Mouse (Mus musculus) kidney, adult 2 months (tissue): ENCODE measurements around the gene Slc25a38. TPM values are rescaled to one million over a fixed set of nuclear protein-coding genes. Genes with fewer than 3 reads are reported as not detected.

Experiments used
- DNase-seq: peaks from one replicate; pipeline ENCODE4 v3.0.0; 2021
- H3K27ac ChIP-seq: fragments of 200-500 bp; 2 replicates; pipeline ENCODE4 v1.5.1; 2012; ENCODE audit warnings: low read depth, low read length, control low read depth, inconsistent platforms; ENCODE audit not compliant: insufficient read depth
- H3K27me3 ChIP-seq: fragments of 200-500 bp; replicated peaks from 2 replicates; pipeline ENCODE4 v1.6.1; 2012; ENCODE audit warnings: mild to moderate bottlenecking, moderate library complexity, low read length, inconsistent platforms; ENCODE audit not compliant: control insufficient read depth, insufficient read depth
- H3K36me3 ChIP-seq: fragments of 200-500 bp; 2 replicates; pipeline ENCODE4 v1.6.1; 2012; ENCODE audit warnings: mild to moderate bottlenecking, moderate library complexity, low read length, inconsistent platforms; ENCODE audit not compliant: control insufficient read depth, insufficient read depth
- H3K4me1 ChIP-seq: fragments of 200-500 bp; 2 replicates; pipeline ENCODE4 v1.6.1; 2011; ENCODE audit warnings: low read length; ENCODE audit not compliant: control insufficient read depth, insufficient read depth
- H3K4me3 ChIP-seq: fragments of 200-500 bp; 2 replicates; pipeline ENCODE4 v1.5.1; 2011; ENCODE audit warnings: mild to moderate bottlenecking, low read depth, low read length, control low read depth; ENCODE audit not compliant: insufficient read depth
- CTCF ChIP-seq: fragments of 200-500 bp; conservative IDR thresholded peaks from 2 replicates; pipeline ENCODE4 v1.5.1; 2011; ENCODE audit warnings: low read depth, mild to moderate bottlenecking, control low read depth, low read length, moderate library complexity, mixed read lengths; ENCODE audit not compliant: insufficient read depth, insufficient read length
- POLR2A ChIP-seq: fragments of 200-500 bp; IDR thresholded peaks from one replicate; pipeline ENCODE4 v1.6.1; 2011; ENCODE audit warnings: low read depth, low read length, control low read depth
- WGBS: fragments of 180-500 bp; shearing (Covaris S2); methylation state at CpG from one replicate; pipeline ENCODE4 v1.1.7; 2018; 5-methylcytosine and 5-hydroxymethylcytosine counted together
- polyA plus RNA-seq: library from polyadenylated mRNA; depleted of rRNA; stranded (reverse); fragments of >200 nt; gene quantifications from 2 replicates; pipeline ENCODE4 v1.2.3, GENCODE M21; 2012

The Slc25a38 gene
- polyA plus RNA-seq, 1 experiment: 52.0 TPM

- 77% methylated on average over 18 of the region's 18 CpGs for WGBS
- H3K4me1 ChIP-seq: no peaks in the 10 kb centered on the region
- H3K27me3 ChIP-seq: no peaks in the 10 kb centered on the region
- TF ChIP-seq POLR2A (no peak), CTCF (no peak)
- H3K4me3 ChIP-seq: no peak overlapping the region
- H3K27ac ChIP-seq: no peak overlapping the region
- DNase-seq: no peak
- no peaks in the 10 kb centered on the region for H3K36me3 ChIP-seq
Observed at GRCm38 (mm10) chr9:120083158-120083894, 26.8 kb upstream of the Slc25a38 start.

- Histone ChIP-seq H3K36me3 (no peaks in the 10 kb centered on the region), H3K4me1 (no peaks in the 10 kb centered on the region), H3K4me3 (no peak overlapping the region), H3K27me3 (no peaks in the 10 kb centered on the region), H3K27ac (no peak overlapping the region)
- TF ChIP-seq CTCF: no peak
- TF ChIP-seq POLR2A: no peak
- 91% methylated on average over 9 of the region's 9 CpGs for WGBS
- DNase-seq: no peak
Observed at GRCm38 (mm10) chr9:120084406-120084805, 25.8 kb upstream of the Slc25a38 start.

- no peak overlapping the region for H3K4me3 ChIP-seq
- H3K4me1 ChIP-seq: no peaks in the 10 kb centered on the region
- no peaks in the 10 kb centered on the region for H3K27me3 ChIP-seq
- TF ChIP-seq CTCF (no peak), POLR2A (no peak)
- H3K27ac ChIP-seq: no peak overlapping the region
- H3K36me3 ChIP-seq: no peaks in the 10 kb centered on the region
- WGBS: 87% methylated on average over 7 of the region's 7 CpGs
- no peak for DNase-seq
Observed at GRCm38 (mm10) chr9:120089125-120089524, 21.0 kb upstream of the Slc25a38 start.

GRCm38 (mm10) chr9:120091086-120091485 is 19.1 kb upstream of the Slc25a38 start:
- no peaks in the 10 kb centered on the region for H3K36me3 ChIP-seq
- H3K4me1 ChIP-seq: no peaks in the 10 kb centered on the region
- no peaks in the 10 kb centered on the region for H3K27me3 ChIP-seq
- no peak for DNase-seq
- no peak for TF ChIP-seq CTCF
- no peak for TF ChIP-seq POLR2A
- WGBS: 82% methylated on average over 10 of the region's 10 CpGs
- H3K27ac ChIP-seq: no peak overlapping the region
- no peak overlapping the region for H3K4me3 ChIP-seq

GRCm38 (mm10) chr9:120091696-120092238 is 18.4 kb upstream of the Slc25a38 start, which contains the start of gene Ccr8:
TSS of gene Ccr8 (plus strand) at chr9:120092114.
- H3K4me1 ChIP-seq: no peaks in the 10 kb centered on the region
- TF ChIP-seq CTCF: no peak
- TF ChIP-seq POLR2A: no peak
- no peak within 1 kb of the TSS for H3K4me3 ChIP-seq
- no peaks in the 10 kb centered on the region for H3K36me3 ChIP-seq
- 75% methylated on average over 5 of the region's 5 CpGs for WGBS
- H3K27me3 ChIP-seq: no peaks in the 10 kb centered on the region
- H3K27ac ChIP-seq: no peak within 1 kb of the TSS
- DNase-seq: no peak

- no peak for DNase-seq
- no peak for TF ChIP-seq POLR2A
- no peak for TF ChIP-seq CTCF
- Histone ChIP-seq H3K36me3 (no peaks in the 10 kb centered on the region), H3K4me3 (no peak overlapping the region), H3K4me1 (no peaks in the 10 kb centered on the region), H3K27ac (no peak overlapping the region), H3K27me3 (no peaks in the 10 kb centered on the region)
- 84% methylated on average over 13 of the region's 13 CpGs for WGBS
Observed at GRCm38 (mm10) chr9:120093701-120094100, 16.5 kb upstream of the Slc25a38 start.

GRCm38 (mm10) chr9:120095886-120096285 is 14.3 kb upstream of the Slc25a38 start:
- Histone ChIP-seq H3K4me3 (no peak overlapping the region), H3K4me1 (no peaks in the 10 kb centered on the region), H3K27me3 (no peaks in the 10 kb centered on the region), H3K36me3 (no peaks in the 10 kb centered on the region), H3K27ac (no peak overlapping the region)
- TF ChIP-seq CTCF (no peak), POLR2A (no peak)
- WGBS: 36% methylated on average over 7 of the region's 7 CpGs
- no peak for DNase-seq
